Mouse (Mus musculus): ENCODE results near the gene Ice1.
A peak's percentile ranks its signal among the peaks of the same experiment; 100 is the strongest.

Gene Ice1

DNA sequence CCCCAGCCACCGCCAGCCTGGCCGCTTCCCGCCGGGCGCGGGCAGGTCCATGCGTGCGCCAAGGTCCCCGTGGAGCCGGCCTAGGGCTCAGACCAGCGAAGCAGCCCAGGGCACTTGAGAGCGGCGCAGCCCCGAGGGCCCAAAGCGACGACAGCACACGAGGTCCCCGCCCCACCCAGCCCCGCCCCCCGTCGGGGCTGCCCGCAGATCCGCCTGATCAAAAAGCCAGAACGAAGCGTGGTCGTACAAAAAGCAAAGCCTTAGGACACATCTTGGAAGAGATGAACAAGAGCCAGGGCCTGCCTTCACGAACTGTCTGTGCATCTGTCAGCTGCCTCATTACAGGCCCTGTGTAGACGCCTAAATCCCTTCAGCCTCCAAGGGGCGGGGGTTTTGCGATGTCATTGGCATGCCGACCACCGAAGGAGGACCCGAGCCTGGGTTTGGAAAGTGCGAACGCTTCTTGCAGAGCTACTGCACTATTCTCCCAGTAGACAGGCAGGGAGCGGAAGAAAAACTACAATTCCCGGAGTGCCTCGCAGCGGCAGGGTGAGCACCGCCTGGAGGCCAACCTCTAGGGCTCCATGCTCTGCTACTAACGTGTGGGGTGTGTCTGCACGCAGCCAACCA is 343 bp upstream of the Ice1 start:
- peak; percentile 98 for DNase-seq (ENCODE audit: low read depth)

DNA sequence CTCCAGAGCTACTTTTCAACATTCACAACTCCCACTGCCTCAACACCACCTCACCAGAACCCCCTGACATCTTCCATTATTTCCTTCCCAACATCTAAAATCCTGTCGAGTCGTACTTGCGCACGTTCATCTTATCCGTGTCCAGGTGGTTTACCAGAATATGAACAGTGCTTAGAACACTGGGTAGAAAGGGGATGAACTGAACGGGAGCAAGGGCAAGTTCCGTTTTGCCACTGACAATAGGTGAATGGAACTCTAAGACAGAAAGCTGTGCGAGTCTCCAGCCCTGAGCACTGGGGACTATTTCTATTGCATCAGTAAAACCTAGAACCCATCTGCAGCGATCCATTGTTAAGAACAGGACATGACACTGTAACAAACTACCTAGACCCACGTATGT is 728 bp downstream of the Ice1 start:
- DNase-seq (ENCODE audit: low read depth) = no peak

DNA sequence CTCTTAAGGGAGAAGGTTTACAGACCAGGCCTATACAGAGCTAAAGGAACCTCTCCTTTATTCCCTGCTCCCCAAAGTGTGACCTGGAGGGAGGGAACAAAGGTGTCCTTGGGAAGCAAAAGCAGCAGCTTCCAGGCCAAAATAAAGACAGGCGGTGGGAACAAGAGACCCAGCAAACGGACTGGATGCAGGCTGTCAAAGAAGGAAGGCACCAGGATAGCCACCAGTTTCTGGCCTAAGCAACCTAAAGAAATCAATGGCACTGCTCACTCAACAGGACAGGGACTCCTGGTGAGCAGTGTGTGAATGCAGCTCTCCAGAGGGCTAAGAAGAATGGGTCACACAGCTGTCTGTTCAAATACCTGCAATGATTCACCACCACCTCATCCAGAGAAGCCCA is 1.8 kb downstream of the Ice1 start:
- DNase-seq (ENCODE audit: low read depth) = no peak

DNA sequence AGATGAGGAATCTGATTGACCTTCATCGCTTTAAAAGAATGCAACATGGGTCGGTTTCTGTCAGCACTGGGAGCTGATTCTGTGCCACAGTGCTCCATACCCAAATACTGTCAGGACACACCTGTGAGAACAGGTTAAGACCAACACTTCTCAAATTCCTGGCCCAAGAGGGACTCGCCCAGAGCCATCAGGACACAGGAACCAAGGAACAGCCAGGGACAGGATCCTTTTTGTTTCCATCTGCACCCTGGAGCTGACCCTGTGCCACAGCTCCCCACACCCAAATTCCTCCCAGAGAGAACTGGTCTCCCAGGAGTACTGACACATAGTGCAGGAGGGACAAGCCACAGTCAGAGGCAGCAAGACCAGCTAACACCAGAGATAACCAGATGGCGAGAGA is 11.0 kb downstream of the Ice1 start:
- DNase-seq (ENCODE audit: low read depth) = no peak

DNA sequence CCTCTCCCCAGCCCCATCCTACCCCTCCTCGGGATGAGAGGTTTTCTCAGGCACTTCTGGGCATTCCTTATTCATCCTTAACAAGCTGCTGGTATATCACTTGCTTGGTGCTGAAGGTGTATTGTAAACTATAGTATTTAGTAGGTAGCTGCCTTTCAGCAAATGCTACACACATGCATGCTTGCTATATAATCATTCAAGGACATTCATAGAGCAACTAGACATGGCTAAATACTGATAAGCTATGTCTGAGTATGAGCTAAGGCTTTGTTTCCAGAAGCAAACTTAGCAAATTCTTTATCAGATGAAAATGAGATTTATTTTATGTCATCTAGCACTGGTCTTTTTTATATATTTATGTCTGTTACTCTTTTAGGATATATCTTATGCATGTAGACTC is 11.8 kb downstream of the Ice1 start:
- DNase-seq (ENCODE audit: low read depth) = no peak

DNA sequence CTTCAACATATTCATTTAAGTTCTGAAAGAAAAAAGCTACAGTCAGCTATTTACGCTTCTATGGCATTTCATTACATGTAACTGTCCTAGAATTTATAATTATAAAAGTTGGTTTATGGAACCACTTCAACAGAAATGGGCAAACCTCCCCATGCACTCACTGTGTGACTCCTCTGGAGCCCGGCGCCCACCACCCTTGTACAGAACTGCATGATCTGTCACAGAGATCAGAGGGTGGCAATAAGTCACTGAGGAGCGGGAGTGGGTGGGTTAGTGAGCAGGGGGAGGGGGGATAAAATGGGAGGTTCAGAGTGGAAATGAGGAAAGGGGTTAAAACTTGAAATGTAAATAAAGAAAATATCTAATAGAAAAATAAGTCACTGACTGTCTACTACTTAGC is 13.0 kb downstream of the Ice1 start:
- DNase-seq (ENCODE audit: low read depth) = no peak

DNA sequence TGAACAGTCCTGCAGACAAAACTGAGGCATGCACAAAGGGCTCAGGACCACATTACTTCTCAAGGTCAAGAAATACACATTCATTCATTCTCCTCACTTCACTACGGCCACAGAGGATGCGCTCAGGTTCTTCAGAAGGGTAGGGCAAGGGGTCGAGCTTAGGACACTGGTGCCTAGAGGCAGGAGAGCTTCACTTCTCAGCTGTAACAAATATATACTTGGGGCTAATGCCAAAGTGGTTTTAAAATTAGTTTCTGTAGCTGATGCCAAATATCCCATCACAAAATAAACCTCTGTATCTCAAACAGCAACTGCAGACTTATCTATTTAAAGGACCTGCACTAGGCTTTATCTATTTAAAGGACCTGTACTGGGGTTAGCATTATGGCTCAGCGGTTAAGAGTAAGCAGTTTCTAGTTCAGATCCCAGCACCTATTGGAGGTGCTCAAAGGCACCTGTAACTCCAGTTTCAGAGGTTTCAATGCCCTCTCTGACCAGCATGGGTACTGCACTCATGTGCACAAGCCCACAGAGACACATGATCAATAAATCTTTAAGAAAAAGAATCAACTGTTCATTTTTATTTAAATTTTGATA is 14.9 kb downstream of the Ice1 start:
- no peak for DNase-seq (ENCODE audit: low read depth)

DNA sequence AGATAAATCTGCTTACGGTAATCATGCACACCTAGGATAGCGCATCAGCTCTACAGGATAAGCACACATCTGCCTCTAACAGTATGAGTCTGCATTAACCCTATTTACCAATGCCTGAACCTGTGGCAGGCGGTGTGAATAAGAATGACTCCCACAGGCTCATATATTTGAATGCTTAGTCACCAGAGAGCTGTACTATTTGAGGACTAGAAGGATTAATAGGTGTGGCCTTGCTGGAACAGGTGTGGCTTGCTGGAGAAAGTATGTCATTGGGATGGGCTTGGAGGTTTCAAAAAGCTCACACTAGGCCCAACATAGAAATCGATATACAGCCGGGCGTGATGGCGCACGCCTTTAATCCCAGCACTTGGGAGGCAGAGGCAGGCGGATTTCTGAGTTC is 15.9 kb downstream of the Ice1 start:
- DNase-seq (ENCODE audit: low read depth) = no peak

DNA sequence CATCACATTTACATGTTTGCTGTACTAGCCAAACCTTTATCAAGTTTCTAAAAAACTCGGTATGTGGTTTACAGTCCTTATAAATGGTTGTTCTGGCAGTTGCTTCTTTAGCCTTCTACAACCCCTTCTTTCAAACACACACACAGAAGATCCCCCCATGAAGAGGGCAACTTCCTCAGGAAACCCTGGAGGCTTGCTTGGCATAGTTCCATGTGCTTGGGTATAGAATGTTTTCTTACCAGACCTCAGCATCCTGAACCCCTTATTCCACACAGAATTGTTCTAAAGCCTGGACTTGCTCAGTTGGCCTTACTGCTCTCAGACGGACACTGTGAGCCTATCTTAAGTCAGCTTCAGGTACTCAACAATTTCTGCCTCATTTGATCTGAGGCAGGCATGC is 24.6 kb downstream of the Ice1 start:
- no peak for DNase-seq (ENCODE audit: low read depth)

DNA sequence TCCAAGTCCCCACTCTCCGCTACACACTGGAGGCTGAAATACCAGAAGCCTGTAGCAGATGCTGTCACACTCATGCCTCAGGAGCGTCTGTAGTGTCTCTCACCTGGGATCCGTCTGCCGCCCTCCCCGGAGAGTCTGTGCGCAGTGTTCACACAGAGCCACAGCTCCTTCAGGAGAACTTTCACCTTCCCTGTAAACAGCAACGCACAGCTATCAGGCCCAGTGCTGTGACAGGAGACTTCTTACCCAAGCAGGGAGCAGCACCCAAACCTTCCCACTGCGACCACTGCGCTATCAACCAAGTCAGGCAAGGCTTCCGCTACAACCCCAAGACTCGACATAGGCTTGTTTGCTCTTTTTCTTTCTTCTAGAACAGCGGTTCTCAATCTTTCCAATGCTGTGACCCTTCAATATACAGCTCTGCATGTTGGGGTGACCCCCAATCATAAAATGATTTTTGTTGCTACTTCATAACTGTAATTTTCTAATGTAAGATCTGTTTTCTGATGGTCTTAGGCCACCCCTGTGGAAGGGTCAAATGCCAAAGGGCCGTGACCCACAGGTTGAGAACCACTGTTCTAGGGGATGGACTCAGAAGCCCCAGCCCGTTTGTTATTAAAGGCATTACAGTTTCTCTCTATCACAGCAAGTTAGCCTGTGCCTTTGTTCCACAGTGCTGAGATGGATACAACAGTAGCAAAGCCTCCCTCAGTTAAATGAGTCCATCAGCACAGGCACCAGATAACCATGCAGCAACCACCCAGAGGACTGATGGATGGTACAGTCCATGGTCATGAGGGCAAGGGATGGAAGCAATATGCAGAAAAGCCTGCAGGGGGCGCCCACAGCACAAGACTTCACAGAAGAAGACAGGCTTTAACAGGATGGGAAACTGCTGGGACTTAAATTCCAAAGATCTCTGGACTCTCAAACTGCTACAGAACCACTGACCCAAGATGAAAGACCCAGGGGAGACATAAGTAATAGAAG is 26.7 kb downstream of the Ice1 start:
- DNase-seq (ENCODE audit: low read depth) = peak; percentile 37

DNA sequence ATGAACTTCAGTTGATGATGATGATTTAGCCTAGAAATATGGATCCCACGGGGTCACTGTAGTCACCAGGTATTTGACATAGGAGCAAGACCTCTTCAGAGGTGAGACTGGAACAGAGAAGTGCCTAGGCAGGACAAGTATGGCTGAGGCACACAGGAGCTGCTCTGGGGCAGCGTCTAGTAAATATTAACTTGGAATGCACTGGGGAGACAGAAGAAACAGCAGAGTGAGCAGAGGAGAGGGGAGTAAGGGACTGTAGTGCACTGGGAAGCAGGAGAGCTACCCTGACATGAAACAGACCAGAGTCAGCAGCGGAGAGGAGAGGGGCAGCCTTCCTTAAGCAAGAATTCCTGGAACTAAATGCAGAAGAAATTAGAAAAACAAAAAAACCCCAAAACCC is 27.8 kb downstream of the Ice1 start:
- DNase-seq (ENCODE audit: low read depth) = no peak

DNA sequence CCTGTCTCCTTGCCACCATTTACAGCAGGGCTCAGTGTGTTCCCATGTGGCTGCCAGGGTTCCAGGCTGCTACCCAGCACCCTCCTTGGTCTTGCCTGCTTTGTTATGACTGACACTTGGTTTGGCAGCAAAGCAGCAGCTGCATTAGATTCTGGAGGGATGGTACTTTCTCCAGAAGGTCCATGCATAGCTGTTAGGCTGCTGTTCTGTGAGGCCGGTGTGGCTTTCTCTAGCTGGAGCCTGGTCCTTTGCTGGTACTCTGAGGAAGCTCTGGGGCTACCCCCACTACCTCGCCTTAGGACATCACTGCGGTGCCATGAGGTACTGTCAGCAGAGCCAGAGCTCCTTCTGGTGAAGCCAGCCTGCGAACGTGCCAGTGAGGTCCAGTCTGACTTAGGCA is 32.1 kb downstream of the Ice1 start:
- no peak for DNase-seq (ENCODE audit: low read depth)

DNA sequence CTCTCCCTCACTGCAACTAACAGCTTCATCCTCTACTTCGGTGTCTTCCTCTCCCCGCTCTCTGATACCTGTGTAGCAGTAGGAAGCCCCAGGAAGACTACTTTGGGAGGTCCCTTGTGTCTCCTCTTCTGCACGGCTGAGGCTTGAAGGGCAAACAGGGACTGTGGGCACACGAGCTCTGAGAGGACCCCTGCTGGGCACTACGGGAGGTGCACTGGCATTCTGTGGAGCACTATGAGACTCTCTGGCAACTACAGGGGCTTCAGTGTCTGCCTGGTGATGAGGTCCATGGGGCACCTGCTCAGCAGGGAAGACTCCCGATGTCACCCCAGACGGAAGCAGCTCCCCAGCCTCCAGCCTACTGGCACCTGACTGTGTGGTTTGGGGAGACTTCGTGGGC is 32.7 kb downstream of the Ice1 start:
- DNase-seq (ENCODE audit: low read depth) = no peak

DNA sequence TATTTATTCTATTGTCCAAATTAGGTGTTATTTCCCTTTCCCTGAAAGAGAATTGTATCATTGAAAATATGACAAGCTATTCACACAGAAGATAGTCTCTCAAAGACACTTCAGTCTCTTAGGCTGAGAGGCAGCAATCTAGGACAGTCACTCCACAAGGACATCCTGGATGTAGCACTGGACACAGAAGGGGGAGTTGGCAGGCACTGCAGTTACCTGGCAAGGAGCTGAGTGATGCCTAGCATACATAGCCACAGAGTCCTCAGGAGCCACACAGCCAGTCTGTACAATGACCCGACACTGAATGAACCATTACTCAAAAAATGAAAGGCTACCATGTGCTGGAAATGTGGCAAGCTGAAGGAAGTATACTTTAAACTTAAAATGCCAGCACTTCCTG is 35.9 kb downstream of the Ice1 start:
- no peak for DNase-seq (ENCODE audit: low read depth)

DNA sequence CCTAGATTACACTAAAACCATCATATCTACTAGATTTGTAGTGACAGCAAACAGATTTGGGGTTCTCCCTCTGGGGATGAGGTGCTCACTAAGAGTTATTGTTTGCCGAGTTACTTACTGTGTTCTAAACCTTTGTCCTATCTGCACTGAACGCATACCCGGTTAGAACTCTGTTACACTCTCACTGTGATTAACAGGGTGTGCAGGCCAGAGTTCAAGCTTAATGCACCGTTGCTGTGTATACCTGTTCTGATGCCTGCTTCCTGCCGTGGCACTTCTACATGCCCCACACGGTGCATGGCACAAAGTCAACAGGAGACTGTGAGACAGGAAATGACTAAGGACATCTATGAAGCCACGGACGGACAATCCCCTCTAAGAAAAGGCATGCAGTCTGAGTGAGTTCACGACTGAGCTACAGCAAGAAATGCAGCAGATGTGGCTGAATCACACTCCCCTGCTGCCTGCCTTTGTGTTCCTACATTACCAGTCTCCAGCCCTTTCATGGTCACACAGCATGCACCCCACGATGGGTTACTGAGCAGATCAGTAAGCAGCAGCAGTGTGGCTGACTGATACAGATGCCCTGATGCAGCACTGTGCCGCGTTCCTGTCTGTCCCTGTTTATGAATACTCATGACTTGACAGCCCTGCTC is 37.3 kb downstream of the Ice1 start:
- no peak for DNase-seq (ENCODE audit: low read depth)

DNA sequence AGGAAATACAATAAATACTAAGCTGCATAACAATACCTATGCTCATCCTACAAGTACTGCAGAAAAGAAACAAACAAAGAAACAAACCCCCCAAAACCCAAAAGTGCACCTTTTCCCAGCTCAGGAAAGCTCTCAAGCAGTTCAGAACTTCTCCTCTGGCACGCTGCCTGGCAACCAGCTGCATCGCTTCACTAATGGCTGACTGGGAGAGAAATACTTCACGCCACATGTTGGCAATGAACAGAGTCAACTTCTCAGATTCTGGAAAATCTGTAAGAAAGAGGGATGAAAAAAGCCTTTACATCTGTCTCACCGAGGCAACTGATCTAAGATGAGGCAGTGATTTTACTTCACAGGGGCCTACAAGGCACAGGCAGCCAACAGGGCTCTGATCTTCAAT is 38.5 kb downstream of the Ice1 start:
- DNase-seq (ENCODE audit: low read depth) = no peak

DNA sequence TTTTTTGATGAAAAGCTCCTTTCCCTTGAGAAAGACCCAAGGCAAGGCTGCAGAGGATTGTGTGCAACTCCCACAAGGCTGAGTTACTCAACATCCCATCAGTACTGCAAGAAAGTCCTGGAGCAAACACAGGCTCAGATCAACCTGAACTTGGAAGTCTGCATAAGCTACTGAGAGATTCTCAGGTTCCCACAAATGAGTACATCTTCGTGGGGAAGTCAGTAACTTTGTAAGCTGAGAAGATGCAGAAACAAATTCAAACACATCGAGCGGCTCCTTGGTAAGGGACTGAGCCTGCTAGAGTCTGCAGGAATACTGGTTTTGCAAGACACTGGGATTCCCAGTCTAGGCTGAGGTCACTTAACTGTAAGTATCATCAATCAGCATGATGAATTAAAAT is 40.5 kb downstream of the Ice1 start:
- no peak for DNase-seq (ENCODE audit: low read depth)

DNA sequence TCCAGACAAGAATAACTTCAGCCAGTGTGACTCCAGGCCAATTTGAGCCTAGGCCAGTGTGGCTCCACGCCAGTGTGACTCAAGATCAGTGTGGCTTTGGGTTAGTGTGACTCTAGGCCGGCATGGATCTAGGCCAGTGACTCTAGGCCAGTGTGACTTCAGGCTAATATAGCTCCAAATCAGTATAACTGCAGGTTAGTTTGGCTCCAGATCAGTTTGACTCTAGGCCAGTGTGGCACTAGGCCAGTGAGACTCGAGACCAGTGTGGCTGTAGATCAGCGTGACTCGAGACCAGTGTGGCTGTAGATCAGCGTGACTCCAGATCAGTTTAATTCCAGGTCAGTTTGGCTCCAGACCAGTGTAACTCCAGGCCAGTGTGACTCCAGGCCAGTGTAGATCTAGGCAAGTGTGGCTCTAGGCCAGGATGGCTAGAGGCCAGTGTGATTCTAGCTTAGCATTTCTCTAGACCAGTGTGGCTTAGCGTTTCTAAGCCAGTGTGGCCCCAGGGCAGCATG is 47.1 kb downstream of the Ice1 start:
- peak; percentile 68 for DNase-seq (ENCODE audit: low read depth)

DNA sequence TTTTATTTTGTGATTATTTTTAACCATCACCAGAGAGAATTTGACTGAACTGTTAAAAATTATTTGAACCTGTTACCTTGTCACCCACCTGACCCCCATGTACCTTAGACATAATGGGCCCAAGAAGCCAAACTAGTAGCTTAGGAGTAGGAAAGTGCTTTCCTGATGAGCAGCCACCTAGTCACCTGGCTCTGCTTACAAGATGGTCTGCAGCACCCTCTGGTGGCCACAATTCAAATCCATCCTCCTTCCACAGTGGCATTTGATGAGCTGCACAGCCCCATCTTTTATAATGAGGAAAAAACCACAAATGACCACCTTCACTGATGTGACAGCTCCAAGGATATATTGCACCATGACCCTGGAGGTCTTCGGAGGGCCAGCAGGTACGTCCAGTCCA is 50.5 kb downstream of the Ice1 start:
- no peak for DNase-seq (ENCODE audit: low read depth)

DNA sequence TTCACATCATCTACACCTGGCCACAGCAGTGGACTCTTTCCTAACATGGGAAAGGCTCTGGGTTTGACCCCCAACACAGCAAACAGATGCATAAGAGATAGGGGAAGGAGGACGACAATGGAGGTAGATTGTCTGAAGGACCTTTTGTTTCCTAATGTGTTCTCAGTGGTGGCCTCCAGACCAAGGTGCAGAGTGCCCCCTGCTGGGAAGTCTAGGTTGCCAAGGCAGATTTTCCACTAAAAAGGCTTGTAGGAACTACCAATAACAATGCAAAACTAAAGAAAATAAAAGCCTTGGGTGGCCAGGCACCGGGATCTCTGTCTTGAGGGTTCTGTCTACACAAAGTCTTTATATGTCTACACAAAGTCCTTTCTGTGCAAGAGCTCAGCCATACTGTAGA is 54.9 kb downstream of the Ice1 start:
- DNase-seq (ENCODE audit: low read depth) = no peak

DNA sequence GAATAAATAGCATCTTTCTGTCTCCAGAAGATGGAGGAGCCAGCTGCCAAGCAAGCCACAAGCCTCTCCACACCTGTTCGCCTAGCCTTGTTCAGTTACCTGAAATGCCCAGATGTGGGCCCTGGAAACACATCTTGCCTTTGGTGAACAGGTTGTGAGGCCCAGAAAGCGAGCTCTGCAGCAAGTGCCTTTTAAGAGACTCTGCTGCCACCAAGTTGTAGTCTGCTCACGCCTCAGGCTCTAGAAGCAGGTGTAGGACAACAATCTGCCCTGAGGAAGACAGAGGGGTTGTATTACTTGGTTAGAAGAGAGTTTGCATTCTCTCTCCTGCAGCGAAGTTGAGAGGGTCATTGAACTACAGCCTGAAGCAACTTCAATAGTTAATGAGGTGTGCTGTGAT is 55.9 kb downstream of the Ice1 start:
- no peak for DNase-seq (ENCODE audit: low read depth)

DNA sequence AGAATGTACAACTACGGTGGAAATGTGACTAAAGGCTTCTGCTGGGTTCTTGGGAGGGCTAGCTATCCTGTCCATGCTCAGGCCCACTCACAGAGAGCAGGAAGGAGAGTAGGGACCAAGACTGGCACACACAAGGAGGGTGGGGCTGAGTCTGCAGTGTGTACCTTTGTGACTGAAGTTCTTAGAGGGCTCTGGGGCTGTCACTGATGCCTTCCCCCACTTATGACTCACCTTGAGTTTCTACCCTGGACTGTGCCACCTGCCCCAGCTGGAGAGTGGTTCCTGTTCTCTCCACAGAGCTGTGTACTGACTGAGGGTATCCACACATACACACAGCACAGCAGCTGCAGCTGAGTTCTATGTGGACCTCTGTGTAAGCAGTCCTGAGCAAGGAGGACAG is 63.2 kb downstream of the Ice1 start:
- no peak for DNase-seq (ENCODE audit: low read depth)

DNA sequence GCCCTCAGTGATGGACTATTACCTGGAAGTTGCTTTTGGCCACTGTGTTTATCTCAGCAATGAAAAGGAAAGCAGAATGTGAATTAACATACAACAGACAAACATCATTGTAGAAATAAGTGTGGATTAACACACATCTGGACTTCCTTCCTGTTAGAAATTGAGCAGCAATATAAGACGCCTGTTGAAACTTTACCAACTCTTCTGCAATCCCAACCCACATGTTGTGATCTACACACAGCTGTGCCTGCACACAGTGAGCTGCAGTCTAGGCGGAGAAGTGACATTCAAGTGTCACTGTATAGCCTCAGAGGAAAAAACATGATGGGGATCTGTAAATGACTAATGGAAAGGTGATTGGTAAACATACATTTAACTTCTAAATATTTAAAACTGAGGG is 69.5 kb downstream of the Ice1 start:
- DNase-seq (ENCODE audit: low read depth) = no peak

All from fibroblast of lung, adult 2 months (primary cell).